Mouse (Mus musculus) R1 (cell line): ENCODE results near the gene Plekhd1.

Experiments used
- DNase-seq: peaks from one replicate; pipeline ENCODE4 v3.0.0-alpha.2; 2018; ENCODE audit warnings: low read depth, low spot score

Gene Plekhd1

GRCm38 (mm10) chr12:80699144-80699531 is 6.7 kb downstream of the Plekhd1 start:
- no peak for DNase-seq

- DNase-seq = no peak
Observed at GRCm38 (mm10) chr12:80701332-80701731, 8.9 kb downstream of the Plekhd1 start.

- DNase-seq = no peak
Observed at GRCm38 (mm10) chr12:80706208-80706914, 14.0 kb downstream of the Plekhd1 start.

GRCm38 (mm10) chr12:80706915-80707604 is 14.7 kb downstream of the Plekhd1 start:
- DNase-seq = no peak

- DNase-seq = no peak
Observed at GRCm38 (mm10) chr12:80715915-80716314, 23.5 kb downstream of the Plekhd1 start.

GRCm38 (mm10) chr12:80719141-80719540 is 26.8 kb downstream of the Plekhd1 start:
- DNase-seq = no peak

- DNase-seq = peak; percentile 66
Observed at GRCm38 (mm10) chr12:80720507-80720906, 28.1 kb downstream of the Plekhd1 start.

- peak; percentile 91 for DNase-seq
Observed at GRCm38 (mm10) chr12:80721458-80721857, 29.1 kb downstream of the Plekhd1 start.

- peak; percentile 64 for DNase-seq
Observed at GRCm38 (mm10) chr12:80724853-80725559, 32.6 kb downstream of the Plekhd1 start.

- peak; percentile 27 for DNase-seq
Observed at GRCm38 (mm10) chr12:80728207-80728606, 35.8 kb downstream of the Plekhd1 start.

GRCm38 (mm10) chr12:80728814-80729213 is 36.4 kb downstream of the Plekhd1 start:
- peak; percentile 32 for DNase-seq

GRCm38 (mm10) chr12:80729758-80730530 is 37.6 kb downstream of the Plekhd1 start:
- no peak for DNase-seq

GRCm38 (mm10) chr12:80730567-80730966 is 38.2 kb downstream of the Plekhd1 start:
- DNase-seq = peak; percentile 91

GRCm38 (mm10) chr12:80734526-80735470 is 42.4 kb downstream of the Plekhd1 start:
- no peak for DNase-seq

- peak; percentile 83 for DNase-seq
Observed at GRCm38 (mm10) chr12:80736464-80737282, 44.3 kb downstream of the Plekhd1 start.

GRCm38 (mm10) chr12:80737283-80737600 is 44.9 kb downstream of the Plekhd1 start:
- DNase-seq = no peak

GRCm38 (mm10) chr12:80739482-80739881 is 47.1 kb downstream of the Plekhd1 start:
- DNase-seq = peak; percentile 53

- DNase-seq = no peak
Observed at GRCm38 (mm10) chr12:80744614-80745013, 52.2 kb downstream of the Plekhd1 start.

- no peak for DNase-seq
Observed at GRCm38 (mm10) chr12:80746031-80746813, 53.8 kb downstream of the Plekhd1 start.
